10 mouse cellular contexts compared by ENCODE assay signal in genomic region chr5:128482617-128483440, GRCm38 (mm10). TPM values are rescaled to one million over a fixed set of nuclear protein-coding genes. Genes with fewer than 3 reads are reported as not detected.
DNase-seq lines count a peak whose midpoint lies in the region; ATAC-seq lines count a peak whose summit lies in the region.
"Had no signal": no experiment of that assay in that cellular context is flagged by ENCODE, and none has a peak within 500 bp of the region (broad histone marks: within the 10 kb centered on the region; RNA-seq: fewer than 3 reads in every experiment).

No protein-coding gene starts in this region.

- WGBS in heart, embryonic 14.5 days: 6% methylated on average over 20 of the region's 20 CpGs
- WGBS in forebrain, embryonic 16.5 days: 3% methylated on average over 20 of the region's 20 CpGs
- WGBS in midbrain, embryonic 15.5 days: 2% methylated on average over 20 of the region's 20 CpGs

- no peak for ATAC-seq in heart, embryonic 14.5 days (ENCODE audit: insufficient number of reproducible peaks, insufficient read depth, low FRiP score, low read depth)
- ATAC-seq in forebrain, embryonic 16.5 days: peak; percentile 28; the same call in 1 of the 2 replicates
- peak; percentile 45; the same call in 1 of the 2 replicates for ATAC-seq in midbrain, embryonic 15.5 days (replicated peaks)

- no peaks in the 10 kb centered on the region; a peak in 1 of 4 replicates for H3K4me1 ChIP-seq in heart, embryonic 14.5 days (ENCODE audit: control insufficient read depth in 2 of 2, insufficient read depth in 2 of 2, low read length in 2 of 2)
- H3K4me1 ChIP-seq in forebrain, embryonic 16.5 days (replicated peaks; ENCODE audit: control insufficient read depth, insufficient read depth, low read length): peaks cover 12% of the 10 kb centered on the region; the same call in 1 of the 2 replicates
- peaks cover 19% of the 10 kb centered on the region for H3K4me1 ChIP-seq in midbrain, embryonic 15.5 days

- no peaks in the 10 kb centered on the region for H3K9me3 ChIP-seq in heart, embryonic 14.5 days (ENCODE audit: control insufficient read depth, low read length)
- no peaks in the 10 kb centered on the region for H3K9me3 ChIP-seq in forebrain, embryonic 16.5 days (ENCODE audit: control insufficient read depth, low read length)
- no peaks in the 10 kb centered on the region for H3K9me3 ChIP-seq in midbrain, embryonic 15.5 days

- peak overlapping the region; percentile 41 for H3K4me2 ChIP-seq in heart, embryonic 14.5 days (ENCODE audit: low read length)
- peak overlapping the region; percentile 55 for H3K4me2 ChIP-seq in forebrain, embryonic 16.5 days (ENCODE audit: low read length)
- H3K4me2 ChIP-seq in midbrain, embryonic 15.5 days: peak overlapping the region; percentile 50

- no peak overlapping the region for H3K27ac ChIP-seq in heart, embryonic 14.5 days (replicated peaks in 1 of 2; ENCODE audit: control insufficient read depth in 1 of 2, insufficient read depth in 1 of 2, low read depth in 2 of 2, low read length in 2 of 2)
- no peak overlapping the region for H3K27ac ChIP-seq in forebrain, embryonic 16.5 days (ENCODE audit: low read length)
- 0 out of 2 replicates have a peak overlapping the region, but pooled peaks have one; percentile 28 for H3K27ac ChIP-seq in midbrain, embryonic 15.5 days

- DNase-seq in heart, adult 9 months (ENCODE audit: low spot score in 2 of 2): no peak
- DNase-seq in brain, adult 2 months (ENCODE audit: low read depth, low spot score): peak; percentile 62
- DNase-seq in gastrocnemius, postnatal 4 days (ENCODE audit: low spot score in 2 of 2): no peak
- no peak for DNase-seq in testis, postnatal 14 days (ENCODE audit: low spot score)
- no peak for DNase-seq in kidney, postnatal 25 days

- no peaks in the 10 kb centered on the region for H3K36me3 ChIP-seq in heart, embryonic 14.5 days (ENCODE audit: control insufficient read depth, insufficient read depth, low read length)
- no peaks in the 10 kb centered on the region for H3K36me3 ChIP-seq in forebrain, embryonic 16.5 days (ENCODE audit: control insufficient read depth, insufficient read depth)
- no peaks in the 10 kb centered on the region for H3K36me3 ChIP-seq in midbrain, embryonic 15.5 days (replicated peaks)

- H3K4me3 ChIP-seq in heart, embryonic 14.5 days (ENCODE audit: control insufficient read depth in 1 of 2, insufficient read depth in 1 of 2, low read depth in 1 of 2, low read length in 2 of 2): no peak overlapping the region
- H3K4me3 ChIP-seq in forebrain, embryonic 16.5 days (replicated peaks; ENCODE audit: low read length): peak overlapping the region; percentile 33
- peak overlapping the region; percentile 26 for H3K4me3 ChIP-seq in midbrain, embryonic 15.5 days

- H3K9ac ChIP-seq in heart, embryonic 14.5 days (ENCODE audit: low read length): no peak overlapping the region
- H3K9ac ChIP-seq in forebrain, embryonic 16.5 days (replicated peaks; ENCODE audit: low read depth, low read length): peak overlapping the region; percentile 31; the same call in 1 of the 2 replicates
- H3K9ac ChIP-seq in midbrain, embryonic 15.5 days: no peak overlapping the region

- peaks cover 23% of the 10 kb centered on the region for H3K27me3 ChIP-seq in heart, embryonic 14.5 days (ENCODE audit: control insufficient read depth, insufficient read depth, low read length)
- no peaks in the 10 kb centered on the region; the same call in 1 of the 2 replicates for H3K27me3 ChIP-seq in forebrain, embryonic 16.5 days (replicated peaks; ENCODE audit: control insufficient read depth, insufficient read depth, low read length)
- H3K27me3 ChIP-seq in midbrain, embryonic 15.5 days (replicated peaks): no peaks in the 10 kb centered on the region

RNA-seq across cellular contexts. Expression of gene Tmem132d, which starts 50.0 kb away (rescaled TPM):
- 0.03 TPM in 1 of 2 replicates, not detected in the other for polyA plus RNA-seq in heart, embryonic 14.5 days (2014; fragmentation: Nextera tagmentation; extraction: Ambion mirVana)
- 1.0 and 1.7 TPM in 2 replicates for polyA plus RNA-seq in forebrain, embryonic 16.5 days (2015; fragmentation: Nextera tagmentation; extraction: Ambion mirVana)
- 3.2 and 3.4 TPM in 2 replicates for polyA plus RNA-seq in midbrain, embryonic 15.5 days (2015; fragmentation: Nextera tagmentation; extraction: Ambion mirVana)
- total RNA-seq in gastrocnemius, postnatal 4 days (2021): under 1 TPM; 0.12 to 0.18 TPM
- total RNA-seq: megakaryocyte-erythroid progenitor cell, adult 5-6 weeks; MEL had no signal

Comparison
In these comparisons a context has a peak if more than half of its experiments do, and no peak if none do; other contexts are left out.
1. H3K4me3 ChIP-seq: peak in forebrain, embryonic 16.5 days (single experiment) and midbrain, embryonic 15.5 days (single experiment); none in heart, embryonic 14.5 days (0 of 2).
2. Peak in every context shown above with its lines, with median percentiles within 50 percentile points of each other: H3K4me2 ChIP-seq.